Mouse (Mus musculus) thymus, postnatal 0 days (tissue): ENCODE measurements around the gene Cyba. TPM values are rescaled to one million over a fixed set of nuclear protein-coding genes. Genes with fewer than 3 reads are reported as not detected.

Experiments used
- DNase-seq: peaks from one replicate; pipeline ENCODE4 v3.0.0-alpha.2; 2015; ENCODE audit warnings: low spot score
- polyA plus RNA-seq: library from polyadenylated mRNA; unstranded; fragments of >200 nt; fragmentation: Nextera tagmentation; extraction: Ambion mirVana; gene quantifications from 2 replicates; pipeline ENCODE4 v1.2.1, GENCODE M21; 2015

The Cyba gene
- polyA plus RNA-seq, 1 experiment from 2014 or later = 540 TPM

DNA sequence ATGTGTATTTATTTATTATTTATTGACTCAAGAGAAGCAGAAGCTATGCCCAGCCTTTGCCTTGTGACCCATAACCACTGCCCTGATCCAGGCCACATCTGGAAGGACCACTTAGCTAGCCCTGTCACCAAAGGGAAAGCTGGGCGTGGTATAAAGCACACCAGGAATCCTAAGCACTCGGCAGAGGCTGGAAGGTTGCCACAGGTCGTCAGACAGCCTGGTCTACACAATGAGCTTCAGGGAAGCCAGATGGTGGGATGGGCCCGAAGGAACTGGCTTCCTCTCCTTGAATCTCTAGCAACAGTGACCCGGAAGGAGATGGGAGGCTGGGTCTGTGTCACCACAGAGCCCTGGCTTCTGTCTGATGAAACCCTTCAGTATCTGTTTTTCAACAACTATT lies 9.1 kb downstream of the Cyba start:
- DNase-seq = no peak

GRCm38 (mm10) chr8:122423217-122423616 lies 9.5 kb downstream of the Cyba start:
- DNase-seq = no peak

- no peak for DNase-seq
Observed at GRCm38 (mm10) chr8:122421376-122422070, 11.2 kb downstream of the Cyba start, which contains the start of gene Il17c. TSS of gene Il17c (plus strand) at chr8:122422020.

DNA sequence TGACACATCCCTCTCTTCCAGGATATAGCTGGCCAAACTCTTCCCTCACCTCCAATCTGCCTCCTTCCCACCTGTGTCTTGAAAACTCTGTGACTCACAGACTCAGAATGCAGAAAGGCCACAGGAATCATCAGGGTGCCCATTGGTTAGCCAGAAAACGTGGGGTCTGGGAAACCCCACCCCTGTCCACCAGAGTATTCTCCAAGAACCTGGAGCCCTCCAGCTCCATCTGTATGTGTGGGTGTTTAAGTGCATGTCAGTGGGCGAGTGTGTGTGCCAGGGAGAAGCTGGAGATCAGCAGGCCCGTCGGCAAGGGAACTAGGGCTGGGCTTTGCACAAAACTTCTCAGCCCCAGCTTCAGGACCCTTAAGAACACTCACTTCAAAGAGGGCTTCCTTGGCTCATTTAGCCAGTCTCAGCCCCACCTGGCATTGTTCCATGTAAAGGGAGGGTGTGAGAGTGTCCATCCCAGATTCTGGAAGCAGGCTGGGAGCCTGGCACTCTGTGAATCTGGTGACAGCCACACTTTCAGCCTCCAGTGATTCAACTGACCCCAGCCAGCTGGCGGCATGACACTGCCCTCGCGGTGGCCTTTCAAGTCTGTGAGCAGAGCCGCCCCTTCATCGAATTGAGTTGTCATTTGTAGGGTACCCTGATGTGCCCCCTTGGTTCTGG lies 12.7 kb downstream of the Cyba start:
- DNase-seq = no peak

DNA sequence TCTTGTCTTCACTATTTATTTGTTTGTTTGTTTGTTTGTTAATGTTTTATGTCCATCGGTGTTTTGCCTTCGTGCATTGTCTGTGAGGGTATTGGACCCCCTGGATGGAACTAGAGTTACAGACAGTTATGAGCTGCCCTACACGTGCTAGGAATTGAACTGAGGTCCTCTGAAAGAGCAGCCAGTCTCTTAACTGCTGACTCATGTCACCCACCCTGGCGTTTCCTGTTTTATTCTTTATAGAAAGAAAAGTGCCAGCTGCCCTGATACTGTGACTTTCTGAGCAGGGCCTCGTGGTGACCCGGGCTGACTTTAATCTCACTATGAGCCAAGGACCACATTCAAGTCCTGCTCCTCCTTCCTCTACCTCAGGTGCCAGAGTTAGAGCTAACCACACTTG lies 17.2 kb downstream of the Cyba start:
- DNase-seq = no peak

GRCm38 (mm10) chr8:122414311-122414710 lies 18.4 kb downstream of the Cyba start:
- no peak for DNase-seq

DNA sequence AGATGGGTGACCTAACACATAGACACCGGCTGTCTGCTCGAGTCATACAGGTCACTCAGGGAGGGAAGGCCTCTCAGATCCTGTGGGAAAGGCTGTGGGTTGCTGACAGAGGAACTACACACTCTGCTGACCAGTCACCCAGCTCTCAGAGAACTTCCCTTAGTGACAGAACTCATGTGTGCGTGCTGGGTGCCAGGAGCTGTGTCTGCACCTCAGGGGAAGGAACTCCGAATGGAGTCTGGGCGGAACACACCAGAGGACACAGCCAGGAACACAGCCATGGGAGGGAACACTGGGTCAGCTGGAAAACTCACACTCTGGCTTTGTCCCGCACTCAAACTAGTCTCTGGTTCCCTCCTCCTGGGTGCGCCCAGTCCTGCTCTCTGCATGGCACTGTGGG lies 25.1 kb downstream of the Cyba start:
- DNase-seq = no peak

- no peak for DNase-seq
Observed at GRCm38 (mm10) chr8:122405146-122405805, 27.5 kb downstream of the Cyba start.

GRCm38 (mm10) chr8:122398186-122398585 lies 34.5 kb downstream of the Cyba start:
- DNase-seq = no peak

DNA sequence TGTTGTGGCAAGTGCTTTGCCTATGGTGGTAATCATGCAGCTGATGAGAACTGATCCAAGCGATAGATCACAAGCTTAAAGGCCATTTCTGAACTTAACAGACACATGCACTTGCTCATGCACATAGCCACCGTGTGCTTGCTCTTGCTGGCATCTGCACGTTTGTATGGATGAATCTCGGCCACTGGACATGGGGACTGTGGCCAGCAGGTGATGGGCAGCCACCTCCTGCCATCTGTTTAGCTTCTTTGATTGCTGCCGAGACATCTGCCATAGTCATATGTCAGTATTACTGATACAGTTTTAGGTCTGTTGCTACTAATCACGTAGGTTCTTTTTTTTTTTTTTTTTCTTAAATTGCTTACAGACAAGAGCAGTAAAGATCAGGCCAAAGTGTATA lies 37.4 kb downstream of the Cyba start:
- no peak for DNase-seq

DNA sequence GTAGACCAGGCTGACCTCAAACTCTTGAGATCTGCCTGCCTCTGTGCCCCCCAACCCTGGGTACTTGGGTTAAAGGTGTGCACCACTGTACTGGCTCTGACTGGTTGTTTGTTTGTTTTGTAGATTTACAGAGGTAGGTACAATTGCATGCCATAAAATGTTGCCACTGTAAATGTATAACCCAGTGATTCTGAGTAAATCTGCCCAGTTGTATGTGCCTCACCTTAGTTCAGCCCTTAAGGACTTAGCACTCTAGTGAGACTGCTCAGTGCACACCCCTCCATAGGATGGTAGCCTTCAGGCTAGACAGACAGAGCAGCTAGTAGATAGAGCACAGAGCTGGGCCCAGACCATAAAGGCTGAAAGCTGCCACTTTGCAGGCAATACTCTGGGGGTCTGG lies 39.0 kb downstream of the Cyba start:
- DNase-seq = no peak

GRCm38 (mm10) chr8:122390758-122391157 lies 42.0 kb downstream of the Cyba start:
- no peak for DNase-seq

DNA sequence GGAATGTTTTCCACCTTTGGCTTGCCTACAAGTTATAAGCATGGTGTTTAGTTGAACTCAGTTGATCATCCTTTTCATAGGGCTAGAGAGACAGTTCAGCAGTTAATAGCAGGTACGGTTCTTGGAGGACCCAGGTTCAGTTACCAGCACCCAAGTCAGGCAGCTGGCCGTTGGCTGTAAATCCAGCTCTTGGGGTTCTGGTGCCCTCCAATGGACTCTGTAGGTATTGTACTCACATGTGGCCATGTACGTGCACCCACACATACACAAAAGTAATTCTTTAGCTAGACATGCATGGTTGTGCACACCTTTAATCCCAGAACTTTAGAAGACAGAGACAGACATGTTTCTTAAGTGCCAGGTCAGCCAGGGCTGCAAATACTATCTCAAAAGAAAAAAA lies 43.4 kb downstream of the Cyba start:
- no peak for DNase-seq

DNA sequence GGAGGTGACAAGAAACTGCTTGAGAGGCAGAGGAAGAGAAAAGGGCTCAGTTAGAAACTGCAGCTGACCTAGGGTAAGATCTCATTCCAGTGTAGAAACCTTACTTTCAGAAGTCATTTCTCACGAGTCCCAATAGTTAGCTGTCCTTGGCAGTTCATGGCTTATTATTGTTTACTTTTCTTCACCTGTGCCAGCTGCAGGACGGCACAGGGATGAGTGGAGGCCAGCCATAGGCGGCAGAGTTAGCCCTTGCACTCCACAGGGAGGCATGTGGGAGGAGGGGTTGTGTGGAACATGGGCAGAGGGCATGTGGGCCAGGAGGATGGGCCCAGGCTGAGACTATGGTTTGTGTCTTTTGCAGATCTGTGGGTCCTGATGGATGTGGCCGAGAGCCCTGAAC lies 49.7 kb downstream of the Cyba start:
- DNase-seq = no peak

DNA sequence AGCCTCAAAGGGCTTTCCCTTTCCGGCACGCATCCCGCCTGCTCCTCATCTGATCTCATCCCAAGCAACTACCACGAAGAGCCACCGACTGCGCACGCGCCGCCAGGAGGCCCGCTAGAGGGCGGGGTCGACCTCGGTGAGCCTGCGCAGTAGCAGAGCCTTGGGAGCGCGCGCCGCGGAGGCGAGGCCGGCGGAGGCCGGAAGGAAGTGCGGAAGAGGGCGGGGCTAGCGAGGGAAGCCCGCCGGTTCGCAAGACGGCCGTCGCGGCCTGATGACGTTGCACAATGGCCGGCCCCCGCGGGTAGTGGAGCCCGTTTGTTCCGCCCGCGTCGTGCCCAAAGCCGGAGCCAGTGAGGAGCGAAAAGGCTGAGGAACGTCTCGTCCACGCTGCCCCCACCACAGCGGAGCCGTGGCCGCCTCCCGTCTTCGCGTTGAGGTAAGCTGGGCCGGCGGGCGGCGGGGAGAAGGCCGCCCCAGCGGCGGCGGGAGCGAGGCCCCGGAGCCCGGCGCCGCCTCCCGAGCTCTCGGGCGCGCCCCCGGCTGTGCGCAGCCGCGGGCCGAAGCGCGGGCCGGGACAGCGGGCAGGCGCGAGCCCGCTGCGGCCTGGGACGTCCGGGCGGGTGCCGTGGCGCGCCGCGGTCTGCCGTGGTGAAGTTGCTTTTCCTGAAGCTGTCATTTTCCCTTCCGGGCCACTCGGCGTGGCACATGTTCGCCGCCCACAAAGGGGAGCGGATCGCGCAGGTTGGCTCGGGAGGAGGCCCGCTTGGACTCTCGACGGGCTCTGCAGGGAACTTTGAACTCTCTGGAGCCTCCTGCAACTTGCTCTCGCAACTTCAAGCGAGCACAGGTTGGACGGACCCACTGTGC lies 56.1 kb downstream of the Cyba start, which contains the start of gene Zc3h18:
Zc3h18 (plus strand) TSS at position 245 of the 867 bp plus-strand sequence.
- DNase-seq = peak; percentile 99

- no peak for DNase-seq
Observed at GRCm38 (mm10) chr8:122375751-122376364, 56.9 kb downstream of the Cyba start.

- DNase-seq = no peak
Observed at GRCm38 (mm10) chr8:122375320-122375719, 57.4 kb downstream of the Cyba start.
